ENCODE assay signal across 24 mouse cellular contexts in genomic region chr8:78667399-78667798, GRCm38 (mm10).
"Had no signal": no experiment of that assay in that cellular context is flagged by ENCODE, and none has a peak within 500 bp of the region (broad histone marks: within the 10 kb centered on the region; RNA-seq: fewer than 3 reads in every experiment).

No protein-coding gene starts in this region.

- H3K4me2 ChIP-seq: heart, embryonic 12.5 days; hindbrain, embryonic 12.5 days; hindbrain, embryonic 14.5 days; kidney, embryonic 15.5 days; limb, embryonic 13.5 days had no signal

- H3K9me3 ChIP-seq: hindbrain, embryonic 10.5 days; kidney, embryonic 15.5 days; limb, embryonic 13.5 days had no signal

- H3K27me3 ChIP-seq: heart, embryonic 12.5 days; hindbrain, embryonic 12.5 days; kidney, embryonic 15.5 days; limb, embryonic 13.5 days had no signal

- DNase-seq: gastrocnemius, adult 2 months; gastrocnemius, postnatal 10 days; gastrocnemius, postnatal 25 days; heart, adult 18-20 months; heart, postnatal 10 days; heart, postnatal 4 days; kidney, adult 11 months; kidney, adult 2 months; kidney, adult 9 months; kidney, postnatal 14 days; kidney, postnatal 36 days; layer of hippocampus, adult 9-11 months; layer of hippocampus, postnatal 36 days; left cerebral cortex, postnatal 4 days had no signal

- H3K4me1 ChIP-seq: heart, embryonic 12.5 days; limb, embryonic 13.5 days had no signal

- H3K4me3 ChIP-seq: gastrocnemius, adult 2 months; heart, embryonic 12.5 days; hindbrain, embryonic 10.5 days; hindbrain, embryonic 12.5 days; kidney, embryonic 15.5 days; limb, embryonic 13.5 days had no signal

- H3K27ac ChIP-seq: gastrocnemius, adult 2 months; hindbrain, embryonic 10.5 days; hindbrain, embryonic 12.5 days; hindbrain, embryonic 14.5 days; kidney, embryonic 15.5 days; kidney, postnatal 0 days; limb, embryonic 13.5 days had no signal

- H3K9ac ChIP-seq: heart, embryonic 12.5 days; hindbrain, embryonic 12.5 days; hindbrain, embryonic 14.5 days; kidney, embryonic 15.5 days; limb, embryonic 13.5 days had no signal

- ATAC-seq: forebrain, embryonic 16.5 days; hindbrain, embryonic 16.5 days; intestine, embryonic 16.5 days had no signal

- H3K36me3 ChIP-seq: hindbrain, embryonic 12.5 days had no signal
